Mouse (Mus musculus) heart, adult 2 months (tissue): ENCODE measurements around the gene Khnyn.

Experiments
- CTCF ChIP-seq: fragments of 200-600 bp; IDR thresholded peaks from 2 replicates; pipeline ENCODE4 v1.8.1; 2022; ENCODE audit warnings: antibody characterized with exemption, mild to moderate bottlenecking, moderate library complexity
- EP300 ChIP-seq: fragments of 200-500 bp; IDR thresholded peaks from 2 replicates; pipeline ENCODE4 v1.6.1; 2011; ENCODE audit warnings: low read depth, low read length, control low read depth; ENCODE audit not compliant: insufficient read depth
- POLR2A ChIP-seq: fragments of 200-500 bp; IDR thresholded peaks from 2 replicates; pipeline ENCODE4 v1.6.1; 2011; ENCODE audit warnings: mild to moderate bottlenecking, low read depth, low read length, control low read depth; ENCODE audit not compliant: insufficient read depth

GRCm38 (mm10) chr14:55854406-55855100 is 30.2 kb upstream of the Khnyn start:
- TF ChIP-seq CTCF (no peak), POLR2A (no peak), EP300 (no peak)
